ENCODE assay signal across 9 mouse cellular contexts in the genomic region with DNA sequence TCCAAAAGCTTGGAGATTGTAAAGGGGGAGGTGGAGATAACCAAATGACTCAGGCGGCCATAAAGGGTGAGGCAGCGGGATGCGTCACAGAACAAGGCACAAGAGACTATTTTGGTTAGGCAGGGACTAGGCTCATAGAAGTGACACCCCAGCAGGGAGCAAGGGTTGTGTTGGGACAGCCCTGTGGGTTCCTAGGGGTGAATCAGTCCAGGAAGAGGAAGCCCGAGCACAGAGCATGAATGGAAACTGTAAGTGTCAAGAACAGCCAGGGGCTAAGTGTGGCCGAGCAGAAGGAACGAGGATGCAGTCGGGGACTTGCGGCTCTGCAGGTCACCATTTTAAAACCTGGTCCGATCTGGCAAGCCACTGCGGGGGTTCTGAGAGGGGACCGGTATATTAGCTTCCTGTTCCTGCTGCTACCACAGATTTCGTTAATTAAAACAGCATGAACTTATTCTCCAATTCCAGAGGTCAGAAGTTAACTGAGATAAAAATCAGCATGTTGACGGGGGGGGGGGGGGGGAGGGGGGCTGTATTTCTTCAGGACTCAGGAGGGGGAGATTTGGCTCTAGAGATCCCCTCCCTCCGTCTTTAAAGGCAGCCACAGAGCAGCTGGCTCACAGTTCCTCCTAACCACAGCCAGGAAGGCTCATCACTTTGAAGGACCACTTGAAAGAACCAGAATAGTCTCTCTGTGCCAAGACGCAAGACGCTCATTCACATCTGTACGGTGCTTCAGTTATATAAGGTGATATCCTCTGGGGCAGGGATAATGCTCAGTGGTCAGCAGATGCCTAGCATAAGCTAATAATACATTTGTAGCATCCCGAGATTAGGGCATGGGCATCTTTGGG. TPM values are rescaled to one million over a fixed set of nuclear protein-coding genes. Genes with fewer than 3 reads are reported as not detected.
A peak's percentile ranks its signal among the peaks of the same experiment; 100 is the strongest.
DNase-seq lines count a peak whose midpoint lies in the region; ATAC-seq and TF ChIP-seq lines count a peak whose summit lies in the region.
"Had no signal": no experiment of that assay in that cellular context is flagged by ENCODE, and none has a peak within 500 bp of the region (broad histone marks: within the 10 kb centered on the region; RNA-seq: fewer than 3 reads in every experiment).

No protein-coding gene starts in this region.

- H3K4me2 ChIP-seq in kidney, embryonic 16.5 days (replicated peaks; ENCODE audit: low read depth, low read length) = peak overlapping the region; percentile 39

- TF ChIP-seq CTCF in Patski (IDR thresholded peaks at IDR 0.05) = no peak
- no peak for TF ChIP-seq CTCF in liver, adult 2 months (IDR thresholded peaks at IDR 0.05; ENCODE audit: low read depth, low read length)
- TF ChIP-seq CTCF in olfactory bulb, adult 2 months (IDR thresholded peaks at IDR 0.05; ENCODE audit: insufficient read depth, low read depth, low read length) = no peak
- no peak for TF ChIP-seq CTCF in cerebellum, adult 2 months (IDR thresholded peaks at IDR 0.05; ENCODE audit: borderline replicate concordance, insufficient read depth, low read depth, low read length)

- POLR2A ChIA-PET in Patski (lab: Charles Lee) = interaction anchor here (0.6 to 0.8 kb wide), 3 partner anchors 27 to 37 kb away, joined by 3 to 15 read pairs (median 3); no protein-coding TSS in a partner anchor

- peaks cover 18% of the 10 kb centered on the region for H3K4me1 ChIP-seq in kidney, embryonic 16.5 days (ENCODE audit: insufficient read depth, low read length)
- no peaks in the 10 kb centered on the region for H3K4me1 ChIP-seq in liver, adult 2 months (ENCODE audit: control insufficient read depth, insufficient read depth, low read length)
- H3K4me1 ChIP-seq in olfactory bulb, adult 2 months (ENCODE audit: control insufficient read depth, insufficient read depth, low read length) = peaks cover 40% of the 10 kb centered on the region
- H3K4me1 ChIP-seq in cerebellum, adult 2 months (ENCODE audit: control insufficient read depth, insufficient read depth, low read length) = peaks cover 4% of the 10 kb centered on the region; the same call in 1 of the 2 replicates

- H3K9ac ChIP-seq in kidney, embryonic 16.5 days (replicated peaks; ENCODE audit: low read length) = no peak overlapping the region
- no peak overlapping the region for H3K9ac ChIP-seq in liver, adult 2 months (ENCODE audit: low read depth, low read length)

- no peaks in the 10 kb centered on the region for H3K79me2 ChIP-seq in liver, adult 2 months (ENCODE audit: control insufficient read depth, insufficient read depth, low read length)

- H3K27me3 ChIP-seq in kidney, embryonic 16.5 days (ENCODE audit: insufficient read depth, low read length) = no peaks in the 10 kb centered on the region
- no peaks in the 10 kb centered on the region for H3K27me3 ChIP-seq in Patski
- no peaks in the 10 kb centered on the region for H3K27me3 ChIP-seq in liver, adult 2 months (ENCODE audit: control insufficient read depth, insufficient read depth, low read length)
- no peaks in the 10 kb centered on the region for H3K27me3 ChIP-seq in cerebellum, adult 2 months (ENCODE audit: control insufficient read depth, insufficient read depth, low read length)

- no peak for ATAC-seq in kidney, embryonic 16.5 days (ENCODE audit: low FRiP score, low TSS enrichment)
- peak; percentile 29 for ATAC-seq in Patski

- WGBS in kidney, embryonic 16.5 days = 19% methylated on average over 17 of the region's 18 CpGs
- 47% methylated on average over 18 of the region's 18 CpGs for WGBS in liver, adult 2 months
- 30% methylated on average over 18 of the region's 18 CpGs for WGBS in olfactory bulb, adult 2 months
- WGBS in cerebellum, adult 2 months = 33% methylated on average over 17 of the region's 18 CpGs

- H3K27ac ChIP-seq in kidney, embryonic 16.5 days (ENCODE audit: low read length) = no peak overlapping the region
- H3K27ac ChIP-seq in liver, adult 2 months (replicated peaks; ENCODE audit: insufficient read depth, low read depth, low read length) = no peak overlapping the region
- H3K27ac ChIP-seq in olfactory bulb, adult 2 months (ENCODE audit: insufficient read depth, low read depth, low read length) = no peak overlapping the region
- no peak overlapping the region for H3K27ac ChIP-seq in cerebellum, adult 2 months (ENCODE audit: insufficient read depth, low read length)

- H3K4me3 ChIP-seq in kidney, embryonic 16.5 days (ENCODE audit: low read length) = peak overlapping the region; percentile 11; the same call in 1 of the 2 replicates
- peak overlapping the region; percentile 15; the same call in 1 of the 2 replicates for H3K4me3 ChIP-seq in liver, adult 2 months (ENCODE audit: insufficient read depth, low read depth, low read length)
- H3K4me3 ChIP-seq in olfactory bulb, adult 2 months (ENCODE audit: insufficient read depth, low read depth, low read length) = peak overlapping the region; percentile 18
- H3K4me3 ChIP-seq in cerebellum, adult 2 months (replicated peaks; ENCODE audit: insufficient read depth, low read depth, low read length) = no peak overlapping the region
- H3K4me3 ChIP-seq: erythroblast, embryonic 14.5 days had no signal

- no peaks in the 10 kb centered on the region for H3K36me3 ChIP-seq in kidney, embryonic 16.5 days (ENCODE audit: insufficient read depth, low read length)
- no peaks in the 10 kb centered on the region for H3K36me3 ChIP-seq in liver, adult 2 months (ENCODE audit: control insufficient read depth, insufficient read depth, low read length)

- TF ChIP-seq POLR2A in liver, adult 2 months (IDR thresholded peaks at IDR 0.05; ENCODE audit: extremely low read depth, insufficient read depth, low read length) = no peak
- no peak for TF ChIP-seq POLR2A in olfactory bulb, adult 2 months (IDR thresholded peaks at IDR 0.05; ENCODE audit: insufficient read depth, low read depth, low read length)
- TF ChIP-seq POLR2A in cerebellum, adult 2 months (IDR thresholded peaks at IDR 0.05; ENCODE audit: borderline replicate concordance, insufficient read depth, low read length) = no peak

- no peak for DNase-seq in kidney, adult 11 months
- DNase-seq in Patski (ENCODE audit: low read depth, low spot score) = peak; percentile 24
- peak; percentile 8 for DNase-seq in fibroblast of lung, adult 2 months (ENCODE audit: low read depth)
- peak; percentile 21 for DNase-seq in liver, adult 2 months (ENCODE audit: extremely low read depth, low read depth, low spot score)
- no peak for DNase-seq in ovary, adult 18-20 months (ENCODE audit: low spot score)
- no peak for DNase-seq in cerebellum, adult 2 months

- in situ Hi-C loops in Patski (cut with MboI; ENCODE audit: low pct_unique_long_range_greater_than_20kb) = no loop called here

- CTCF ChIA-PET in Patski (lab: Charles Lee) = interaction anchor here (1.1 kb wide), 1 partner anchor 12 kb away, joined by 3 read pairs; no protein-coding TSS in a partner anchor

- H3K9me3 ChIP-seq in kidney, embryonic 16.5 days (ENCODE audit: low read length) = peaks cover 1% of the 10 kb centered on the region; the same call in 1 of the 2 replicates

RNA-seq across cellular contexts. Expression of gene Acap2, which starts 34.6 kb away (rescaled TPM):
- polyA plus RNA-seq in kidney, embryonic 16.5 days (2015; fragmentation: Nextera tagmentation; extraction: Ambion mirVana) = 16.1 and 18.2 TPM in 2 replicates
- 38.4 TPM for polyA plus RNA-seq in Patski (2021)
- 12.7 and 13.4 TPM in 2 replicates for total RNA-seq in liver, adult 2 months (2014; rRNA removed)
- 4.4 and 5.3 TPM in 2 replicates for polyA plus RNA-seq in liver, adult 2 months (2012; rRNA removed)
- polyA plus RNA-seq in olfactory bulb, adult 2 months (2012; ENCODE audit: insufficient read depth, insufficient read length, low replicate concordance, missing spikeins) = not detected in 2 replicates
- polyA plus RNA-seq in cerebellum, adult 2 months (2012; rRNA removed) = 36.9 and 38.9 TPM in 2 replicates

RNA-seq across cellular contexts. Expression of gene Ppp1r2, which starts 39.4 kb away (rescaled TPM):
- 90.5 and 93.2 TPM in 2 replicates for polyA plus RNA-seq in kidney, embryonic 16.5 days (2015; fragmentation: Nextera tagmentation; extraction: Ambion mirVana)
- 55.2 TPM for polyA plus RNA-seq in Patski (2021)
- total RNA-seq in liver, adult 2 months (2014; rRNA removed) = 14.9 and 15.9 TPM in 2 replicates
- polyA plus RNA-seq in liver, adult 2 months (2012; rRNA removed) = 11.5 and 17.4 TPM in 2 replicates
- polyA plus RNA-seq in olfactory bulb, adult 2 months (2012; ENCODE audit: insufficient read depth, insufficient read length, low replicate concordance, missing spikeins) = not detected in 2 replicates
- 61.9 and 67.2 TPM in 2 replicates for polyA plus RNA-seq in cerebellum, adult 2 months (2012; rRNA removed)

Comparison
In these comparisons a context has a peak if more than half of its experiments do, and no peak if none do; other contexts are left out.
1. DNase-seq: peak in Patski (single experiment), fibroblast of lung, adult 2 months (single experiment) and liver, adult 2 months (single experiment); none in kidney, adult 11 months (single experiment), ovary, adult 18-20 months (single experiment) and cerebellum, adult 2 months (0 of 2).